Mouse (Mus musculus) cerebellum, adult 8-10 months (tissue): ENCODE measurements around the gene Mmp11.
"Not testable (repeated sequence)": the region's sequence is repeated elsewhere in the genome, so short reads cannot be mapped to it uniquely, and the experiment has no call there.

Experiments used
- DNase-seq: peaks from one replicate; pipeline ENCODE4 v3.0.0; 2022

The Mmp11 gene

GRCm38 (mm10) chr10:75895730-75896129, 40.6 kb downstream of the Mmp11 start:
- DNase-seq = no peak

GRCm38 (mm10) chr10:75894601-75895000, 41.7 kb downstream of the Mmp11 start:
- no peak for DNase-seq

DNA sequence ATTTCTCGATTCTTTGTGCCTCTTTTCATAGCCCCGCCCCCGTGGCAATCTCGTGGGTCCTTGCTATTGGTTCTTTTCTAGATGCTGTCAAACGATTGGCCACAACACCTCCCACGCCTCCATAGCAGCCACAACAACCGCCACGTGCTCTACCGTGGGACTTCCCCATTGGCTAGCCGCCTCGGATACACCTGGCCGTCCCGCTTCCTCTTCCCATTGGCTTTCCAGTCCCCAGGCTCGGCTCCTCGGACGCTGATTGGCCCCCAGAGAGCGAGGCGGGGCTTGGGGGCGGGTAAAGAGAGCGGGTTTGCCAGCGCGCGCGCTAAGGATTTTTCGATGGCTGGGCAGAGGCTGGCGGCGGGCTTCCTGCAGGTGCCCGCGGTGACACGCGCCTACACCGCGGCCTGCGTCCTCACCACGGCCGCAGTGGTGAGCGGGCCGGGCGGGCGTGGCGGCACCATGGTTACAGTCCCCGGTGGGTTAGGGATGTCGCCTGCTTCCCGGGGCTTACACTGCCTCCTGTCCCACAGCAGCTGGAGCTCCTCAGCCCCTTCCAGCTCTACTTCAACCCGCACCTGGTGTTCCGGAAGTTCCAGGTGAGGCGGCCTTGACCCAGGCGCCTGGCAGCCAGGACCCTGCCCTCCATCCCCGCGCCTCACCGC, 43.1 kb downstream of the Mmp11 start, which contains the start of gene Derl3:
Gene Derl3, plus strand, starts transcription at position 325 of the 662 bp plus-strand sequence.
- DNase-seq = peak; percentile 94

DNA sequence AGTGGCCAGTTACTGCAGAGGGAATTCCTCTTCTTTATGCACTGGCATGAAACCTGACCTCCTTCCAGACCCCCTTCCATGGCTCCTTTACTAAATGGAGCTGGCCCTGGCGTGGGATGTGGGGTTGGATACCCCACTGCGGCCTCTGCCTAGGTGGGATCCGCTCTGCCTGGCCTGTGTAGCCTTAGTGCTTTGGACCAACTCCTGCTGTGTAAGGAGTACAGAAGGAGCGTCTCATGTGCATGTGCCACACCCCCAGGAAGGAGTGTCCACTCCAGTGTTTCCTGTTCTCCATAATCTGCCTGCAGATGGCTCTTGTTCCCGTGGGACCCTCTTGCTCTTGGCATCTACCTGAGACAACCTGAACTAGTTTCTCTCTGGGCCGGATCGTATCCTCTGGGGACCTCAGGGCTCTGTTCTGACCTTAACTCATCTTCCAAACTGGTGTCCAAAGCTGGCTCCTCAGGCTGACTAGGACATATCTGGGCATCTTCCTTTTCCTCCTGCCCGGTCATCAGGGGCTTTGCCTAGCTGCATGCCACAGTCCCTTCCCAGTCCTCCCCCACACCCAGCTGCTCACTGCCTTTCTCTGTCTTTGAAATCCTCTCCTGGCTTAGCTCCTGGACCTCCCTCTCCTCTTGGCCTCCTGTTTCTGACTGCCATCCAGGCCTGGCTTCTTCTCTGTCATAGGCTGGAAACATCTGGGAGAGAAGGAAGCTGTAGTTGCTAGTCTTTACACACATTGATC, 46.7 kb downstream of the Mmp11 start:
- no peak for DNase-seq

- DNase-seq = not testable (repeated sequence)
Measured at GRCm38 (mm10) chr10:75887504-75887903, 48.8 kb downstream of the Mmp11 start.

- no peak for DNase-seq
Measured at GRCm38 (mm10) chr10:75884742-75885141, 51.6 kb downstream of the Mmp11 start.

- peak; percentile 71 for DNase-seq
Measured at GRCm38 (mm10) chr10:75883232-75883552, 53.1 kb downstream of the Mmp11 start.

DNA sequence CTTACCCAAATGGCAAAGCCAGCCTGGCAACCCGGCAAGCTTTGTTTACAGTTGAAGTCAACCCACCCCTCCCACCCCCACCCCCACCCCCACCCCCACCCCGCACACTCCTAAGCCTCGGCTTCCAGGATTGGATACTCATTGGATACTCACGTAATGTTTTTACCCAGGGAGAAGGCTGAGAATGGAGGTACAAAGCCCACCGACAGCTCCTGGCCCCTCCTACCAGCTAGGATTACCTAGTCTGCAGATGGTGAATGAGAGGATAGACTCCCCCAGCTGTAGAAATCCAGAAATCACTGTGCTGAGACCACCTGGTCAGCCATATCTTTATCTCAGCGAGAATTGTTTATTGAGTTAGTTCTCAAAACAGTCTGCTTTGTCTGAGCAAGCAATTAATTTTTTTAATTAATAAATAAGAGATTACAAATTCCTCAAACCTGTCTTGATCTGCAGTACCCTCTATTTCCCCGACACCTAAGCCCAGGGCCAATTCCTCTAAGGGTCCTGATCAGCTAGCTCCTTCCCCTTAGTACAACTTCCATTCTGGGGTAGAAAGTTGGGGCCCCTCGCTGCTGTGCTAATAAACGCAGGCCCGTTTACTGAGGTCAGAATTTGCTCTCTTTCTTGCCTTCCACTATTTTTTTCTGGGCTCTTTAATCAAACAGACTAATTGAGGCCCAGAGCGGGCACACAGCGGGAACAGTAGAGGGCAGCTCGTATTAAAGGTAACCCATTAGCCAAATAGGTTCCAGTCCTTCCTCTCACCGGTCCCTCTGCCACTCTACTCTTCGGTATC, 53.7 kb downstream of the Mmp11 start:
- DNase-seq = no peak

DNA sequence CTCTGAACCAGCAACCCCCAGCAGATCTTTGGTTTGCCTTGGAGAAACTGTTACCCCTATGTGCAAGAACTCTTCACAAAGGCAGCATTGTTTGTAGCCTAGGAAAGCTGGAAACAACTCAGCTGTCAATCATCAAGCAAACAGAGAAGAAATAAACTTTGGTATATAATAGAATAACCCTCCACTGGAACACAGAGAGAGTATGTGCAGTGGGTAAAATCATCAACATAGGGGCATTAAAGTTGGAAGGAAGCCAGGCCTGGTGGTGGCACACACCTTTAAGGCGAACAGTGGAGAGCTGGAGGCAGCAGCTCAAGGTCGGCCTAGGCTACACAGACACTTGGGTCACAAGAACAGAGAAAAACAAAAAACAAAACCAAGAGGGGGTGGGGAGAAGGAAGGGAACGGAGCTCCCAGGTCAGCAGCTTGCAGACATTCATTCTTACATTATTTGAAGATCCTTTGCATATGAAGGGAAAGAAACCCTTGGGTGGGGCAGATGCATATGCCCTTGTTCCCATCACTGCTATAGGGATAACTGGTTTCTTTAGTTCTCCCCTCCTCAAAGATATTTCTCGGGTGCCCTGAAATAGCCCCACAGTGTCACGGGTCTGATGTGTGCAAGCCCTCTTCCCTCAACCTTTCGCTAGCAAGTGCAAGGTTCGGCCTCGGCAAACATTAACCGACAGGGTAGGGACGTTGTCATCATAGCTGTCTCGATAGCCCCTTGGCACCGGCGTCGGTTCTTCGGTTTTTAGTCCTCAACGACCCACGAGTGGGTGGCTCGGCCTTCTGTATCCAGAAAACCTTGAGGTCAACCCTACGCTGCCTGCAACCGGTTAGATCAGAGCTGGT, 54.5 kb downstream of the Mmp11 start:
- no peak for DNase-seq

GRCm38 (mm10) chr10:75880771-75881577, 55.3 kb downstream of the Mmp11 start:
- no peak for DNase-seq

DNA sequence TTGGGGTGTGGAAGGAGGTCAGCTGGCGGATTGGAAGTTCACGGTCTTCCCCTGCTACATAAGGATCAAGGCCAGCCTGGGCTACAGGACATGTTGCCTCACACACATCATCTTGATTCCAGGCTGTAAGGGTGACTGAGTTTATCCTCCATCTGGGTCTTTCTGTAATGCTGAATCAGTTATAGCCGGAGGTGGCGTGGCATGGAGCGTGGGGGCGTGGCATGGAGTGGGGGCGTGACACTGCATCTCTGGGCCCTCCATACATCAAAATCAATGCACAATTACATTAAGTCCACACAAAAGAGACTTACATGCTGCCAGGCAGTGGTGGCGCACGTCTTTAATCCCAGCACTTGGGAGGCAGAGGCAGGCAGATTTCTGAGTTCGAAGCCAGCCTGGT, 55.9 kb downstream of the Mmp11 start:
- DNase-seq = no peak

DNA sequence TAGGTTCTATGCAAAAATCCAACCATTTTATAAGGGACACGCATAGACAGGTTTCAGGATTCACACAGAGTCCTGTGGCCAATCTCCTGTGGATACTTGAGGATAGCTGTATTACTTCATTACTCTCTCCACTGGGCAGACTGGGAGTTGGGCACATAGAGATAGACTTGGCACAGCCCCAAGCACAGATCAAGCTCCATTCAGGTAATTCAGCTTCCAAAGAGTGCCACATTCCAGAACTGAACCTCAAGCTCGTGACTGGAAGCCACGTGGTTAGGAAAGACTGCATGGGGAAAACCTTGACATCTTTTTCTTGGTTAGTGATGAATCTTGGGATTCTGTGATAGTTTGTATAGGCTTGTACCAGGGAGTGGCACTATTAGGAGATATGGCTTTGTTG, 57.5 kb downstream of the Mmp11 start:
- no peak for DNase-seq

DNA sequence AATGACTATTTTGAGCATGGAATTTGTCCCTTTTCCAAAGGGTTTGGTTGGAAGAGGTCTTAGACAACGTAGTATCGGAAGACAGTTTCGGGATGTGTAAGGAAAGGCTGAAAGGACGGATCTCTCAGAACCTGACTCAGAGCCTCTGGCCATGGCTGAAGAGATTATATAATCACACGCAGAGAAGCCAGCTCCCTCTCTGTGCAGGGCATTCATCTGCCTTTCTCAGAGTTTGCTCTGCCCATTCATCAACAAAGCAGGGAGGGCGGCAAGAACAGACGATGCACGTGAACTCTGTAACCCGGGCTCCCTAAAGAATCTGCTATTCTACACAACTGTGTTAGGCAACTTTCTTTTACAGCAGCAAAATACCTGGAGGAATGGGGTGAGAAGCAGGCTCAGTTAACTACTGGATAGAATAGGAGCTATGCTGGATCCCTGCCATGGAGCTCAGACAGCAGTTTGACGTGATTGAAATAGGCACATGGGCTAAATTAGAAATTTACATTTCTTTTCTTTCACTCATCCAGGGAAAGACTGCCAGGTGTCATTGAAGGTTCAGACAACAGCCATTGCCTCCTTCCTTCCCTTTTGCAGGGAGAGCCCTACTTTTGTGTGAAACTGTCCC, 62.6 kb downstream of the Mmp11 start:
- DNase-seq = peak; percentile 65
